Mouse (Mus musculus): ENCODE measurements around the gene Hs6st2. TPM values are rescaled to one million over a fixed set of nuclear protein-coding genes. Genes with fewer than 3 reads are reported as not detected.

The Hs6st2 gene
- polyA plus RNA-seq, 1 experiment from 2014 or later: 9.1 TPM

GRCm38 (mm10) chrX:51680428-51681169 lies 1.1 kb downstream of the Hs6st2 start:
- Histone ChIP-seq H3K27me3 (ENCODE audit: control insufficient read depth, insufficient read depth, low read length) (peaks cover 28% of the 10 kb centered on the region), H3K9ac (ENCODE audit: low read length) (peak overlapping the region; percentile 63), H3K36me3 (ENCODE audit: control insufficient read depth, insufficient read depth, low read length) (no peaks in the 10 kb centered on the region), H3K9me3 (replicated peaks; ENCODE audit: control insufficient read depth, low read length) (no peaks in the 10 kb centered on the region), H3K4me1 (ENCODE audit: control insufficient read depth, insufficient read depth, low read length) (no peaks in the 10 kb centered on the region), H3K4me2 (ENCODE audit: low read depth, low read length) (peak overlapping the region; percentile 79), H3K4me3 (replicated peaks; ENCODE audit: low read length) (peak overlapping the region; percentile 55), H3K27ac (ENCODE audit: low read length) (no peak overlapping the region)
- 12% methylated on average over 65 of the region's 70 CpGs for WGBS
- peak; percentile 53 for ATAC-seq (ENCODE audit: insufficient read depth, low FRiP score)

- Histone ChIP-seq H3K4me1 (ENCODE audit: control insufficient read depth, insufficient read depth, low read length) (no peaks in the 10 kb centered on the region), H3K27me3 (ENCODE audit: control insufficient read depth, insufficient read depth, low read length) (peaks cover 28% of the 10 kb centered on the region), H3K9me3 (replicated peaks; ENCODE audit: control insufficient read depth, low read length) (no peaks in the 10 kb centered on the region), H3K4me3 (replicated peaks; ENCODE audit: low read length) (peak overlapping the region; percentile 55), H3K27ac (ENCODE audit: low read length) (no peak overlapping the region), H3K36me3 (ENCODE audit: control insufficient read depth, insufficient read depth, low read length) (no peaks in the 10 kb centered on the region), H3K9ac (ENCODE audit: low read length) (peak overlapping the region; percentile 63), H3K4me2 (ENCODE audit: low read depth, low read length) (peak overlapping the region; percentile 79)
- ATAC-seq (ENCODE audit: insufficient read depth, low FRiP score): no peak; the same call in 1 of the 2 replicates
- 17% methylated on average over 46 of the region's 46 CpGs for WGBS
Measured at GRCm38 (mm10) chrX:51679601-51680427, 1.8 kb downstream of the Hs6st2 start.

- Histone ChIP-seq H3K4me1 (ENCODE audit: control insufficient read depth, insufficient read depth, low read length) (no peaks in the 10 kb centered on the region), H3K9me3 (replicated peaks; ENCODE audit: control insufficient read depth, low read length) (no peaks in the 10 kb centered on the region), H3K27me3 (ENCODE audit: control insufficient read depth, insufficient read depth, low read length) (no peaks in the 10 kb centered on the region), H3K9ac (ENCODE audit: low read length) (no peak overlapping the region), H3K27ac (ENCODE audit: low read length) (no peak overlapping the region), H3K36me3 (ENCODE audit: control insufficient read depth, insufficient read depth, low read length) (no peaks in the 10 kb centered on the region), H3K4me2 (ENCODE audit: low read depth, low read length) (no peak overlapping the region), H3K4me3 (replicated peaks; ENCODE audit: low read length) (no peak overlapping the region)
- 52% methylated on average over 2 of the region's 2 CpGs for WGBS
- ATAC-seq (ENCODE audit: insufficient read depth, low FRiP score): no peak
Measured at GRCm38 (mm10) chrX:51658236-51658635, 23.4 kb downstream of the Hs6st2 start.

GRCm38 (mm10) chrX:51642661-51643257 lies 38.9 kb downstream of the Hs6st2 start:
- Histone ChIP-seq H3K9ac (ENCODE audit: low read length) (no peak overlapping the region), H3K27me3 (ENCODE audit: control insufficient read depth, insufficient read depth, low read length) (0 out of 2 replicates have a peak, but pooled peaks cover 3% of the 10 kb centered on the region), H3K36me3 (ENCODE audit: control insufficient read depth, insufficient read depth, low read length) (no peaks in the 10 kb centered on the region), H3K4me2 (ENCODE audit: low read depth, low read length) (no peak overlapping the region), H3K27ac (ENCODE audit: low read length) (no peak overlapping the region), H3K9me3 (replicated peaks; ENCODE audit: control insufficient read depth, low read length) (no peaks in the 10 kb centered on the region), H3K4me1 (ENCODE audit: control insufficient read depth, insufficient read depth, low read length) (no peaks in the 10 kb centered on the region), H3K4me3 (replicated peaks; ENCODE audit: low read length) (no peak overlapping the region)
- 84% methylated on average over 3 of the region's 3 CpGs for WGBS
- no peak for ATAC-seq (ENCODE audit: insufficient read depth, low FRiP score)

- H3K36me3 ChIP-seq (ENCODE audit: control insufficient read depth, insufficient read depth, low read length): no peaks in the 10 kb centered on the region
- no peaks in the 10 kb centered on the region for H3K4me1 ChIP-seq (ENCODE audit: control insufficient read depth, insufficient read depth, low read length)
- H3K4me2 ChIP-seq (ENCODE audit: low read depth, low read length): no peak overlapping the region
- no peak overlapping the region for H3K9ac ChIP-seq (ENCODE audit: low read length)
- ATAC-seq (ENCODE audit: insufficient read depth, low FRiP score): no peak
- no peaks in the 10 kb centered on the region for H3K9me3 ChIP-seq (replicated peaks; ENCODE audit: control insufficient read depth, low read length)
- no peaks in the 10 kb centered on the region; the same call in 1 of the 2 replicates for H3K27me3 ChIP-seq (ENCODE audit: control insufficient read depth, insufficient read depth, low read length)
- 57% methylated on average over 7 of the region's 7 CpGs for WGBS
- no peak overlapping the region for H3K4me3 ChIP-seq (replicated peaks; ENCODE audit: low read length)
- no peak overlapping the region for H3K27ac ChIP-seq (ENCODE audit: low read length)
Measured at GRCm38 (mm10) chrX:51635756-51636155, 45.9 kb downstream of the Hs6st2 start.

- ATAC-seq (ENCODE audit: insufficient read depth, low FRiP score): no peak
- no peaks in the 10 kb centered on the region for H3K9me3 ChIP-seq (replicated peaks; ENCODE audit: control insufficient read depth, low read length)
- no peaks in the 10 kb centered on the region for H3K4me1 ChIP-seq (ENCODE audit: control insufficient read depth, insufficient read depth, low read length)
- H3K9ac ChIP-seq (ENCODE audit: low read length): no peak overlapping the region
- no peak overlapping the region for H3K27ac ChIP-seq (ENCODE audit: low read length)
- H3K4me2 ChIP-seq (ENCODE audit: low read depth, low read length): no peak overlapping the region
- H3K4me3 ChIP-seq (replicated peaks; ENCODE audit: low read length): no peak overlapping the region
- peaks cover 4% of the 10 kb centered on the region; the same call in 1 of the 2 replicates for H3K27me3 ChIP-seq (ENCODE audit: control insufficient read depth, insufficient read depth, low read length)
- 33% methylated on average over 2 of the region's 2 CpGs for WGBS
- H3K36me3 ChIP-seq (ENCODE audit: control insufficient read depth, insufficient read depth, low read length): no peaks in the 10 kb centered on the region
Measured at GRCm38 (mm10) chrX:51631376-51631775, 50.3 kb downstream of the Hs6st2 start.

- WGBS: 27% methylated on average over 7 of the region's 7 CpGs
- Histone ChIP-seq H3K9ac (ENCODE audit: low read length) (no peak overlapping the region), H3K4me3 (replicated peaks; ENCODE audit: low read length) (no peak overlapping the region), H3K9me3 (replicated peaks; ENCODE audit: control insufficient read depth, low read length) (no peaks in the 10 kb centered on the region), H3K27me3 (ENCODE audit: control insufficient read depth, insufficient read depth, low read length) (no peaks in the 10 kb centered on the region), H3K27ac (ENCODE audit: low read length) (no peak overlapping the region), H3K36me3 (ENCODE audit: control insufficient read depth, insufficient read depth, low read length) (no peaks in the 10 kb centered on the region), H3K4me1 (ENCODE audit: control insufficient read depth, insufficient read depth, low read length) (no peaks in the 10 kb centered on the region), H3K4me2 (ENCODE audit: low read depth, low read length) (no peak overlapping the region)
- no peak for ATAC-seq (ENCODE audit: insufficient read depth, low FRiP score)
Measured at GRCm38 (mm10) chrX:51614384-51615004, 67.2 kb downstream of the Hs6st2 start.

- Histone ChIP-seq H3K4me3 (replicated peaks; ENCODE audit: low read length) (no peak overlapping the region), H3K4me1 (ENCODE audit: control insufficient read depth, insufficient read depth, low read length) (no peaks in the 10 kb centered on the region), H3K36me3 (ENCODE audit: control insufficient read depth, insufficient read depth, low read length) (no peaks in the 10 kb centered on the region), H3K27ac (ENCODE audit: low read length) (no peak overlapping the region), H3K4me2 (ENCODE audit: low read depth, low read length) (no peak overlapping the region), H3K9me3 (replicated peaks; ENCODE audit: control insufficient read depth, low read length) (no peaks in the 10 kb centered on the region), H3K9ac (ENCODE audit: low read length) (no peak overlapping the region), H3K27me3 (ENCODE audit: control insufficient read depth, insufficient read depth, low read length) (no peaks in the 10 kb centered on the region)
- ATAC-seq (ENCODE audit: insufficient read depth, low FRiP score): no peak
- 32% methylated on average over 1 of the region's 1 CpGs for WGBS
Measured at GRCm38 (mm10) chrX:51610743-51611142, 70.9 kb downstream of the Hs6st2 start.

Data from stomach, embryonic 16.5 days (tissue).